Mouse (Mus musculus) heart, postnatal 0 days (tissue): Measurements from ENCODE around the gene Sfmbt1.

Source experiments
- CTCF ChIP-seq: IDR thresholded peaks from 2 replicates; pipeline ENCODE4 v1.5.1; 2016; ENCODE audit warnings: antibody characterized with exemption, control low read depth, low read depth
- EP300 ChIP-seq: IDR thresholded peaks from 2 replicates; pipeline ENCODE4 v1.6.1; 2016; ENCODE audit warnings: antibody characterized with exemption, low read depth

- TF ChIP-seq CTCF (no peak), EP300 (no peak)
These were observed 135.9 kb downstream of the Sfmbt1 start for GRCm38 (mm10) chr14:30850504-30850903.
